20 mouse cellular contexts compared by ENCODE assay signal in the genomic region with DNA sequence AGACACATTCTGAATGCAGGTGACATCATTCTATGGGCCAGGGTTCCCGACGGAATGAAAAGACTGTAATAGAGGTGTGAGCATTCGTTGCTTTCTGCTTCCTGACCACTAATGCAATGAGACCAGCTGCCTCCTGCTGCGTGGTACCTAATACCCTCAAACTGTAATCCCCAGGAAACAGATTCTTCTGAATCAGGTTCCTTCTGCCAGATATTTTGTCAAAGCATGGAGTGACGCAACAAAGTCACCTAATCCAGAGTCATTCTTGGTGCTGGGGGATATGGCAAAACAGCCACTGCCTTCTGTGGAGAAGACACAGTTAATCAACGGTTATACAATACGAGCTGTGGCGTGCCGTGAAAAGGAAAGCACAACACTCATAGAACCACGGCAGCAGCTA. TPM values are rescaled to one million over a fixed set of nuclear protein-coding genes. Genes with fewer than 3 reads are reported as not detected.
"Had no signal": no experiment of that assay in that cellular context is flagged by ENCODE, and none has a peak within 500 bp of the region (broad histone marks: within the 10 kb centered on the region; RNA-seq: fewer than 3 reads in every experiment).

No protein-coding gene starts in this region.

- H3K9ac ChIP-seq: kidney, embryonic 15.5 days; midbrain, embryonic 12.5 days had no signal

- H3K27me3 ChIP-seq: kidney, embryonic 15.5 days had no signal

- H3K9me3 ChIP-seq: kidney, embryonic 15.5 days; limb, embryonic 10.5 days; midbrain, embryonic 12.5 days had no signal

- H3K27ac ChIP-seq: kidney, embryonic 15.5 days; left cerebral cortex, adult 2 months; limb, embryonic 10.5 days; midbrain, embryonic 12.5 days had no signal

- DNase-seq: kidney, adult 2 months; kidney, postnatal 14 days; lung, adult 2 months; lung, postnatal 10 days; lung, postnatal 4 days; right cerebral cortex, postnatal 4 days; spleen, adult 18-20 months; thymus, adult 18-20 months; thymus, postnatal 14 days had no signal

- H3K4me2 ChIP-seq: kidney, embryonic 15.5 days; midbrain, embryonic 12.5 days had no signal

- H3K4me3 ChIP-seq: kidney, embryonic 15.5 days; left cerebral cortex, adult 2 months; limb, embryonic 10.5 days; midbrain, embryonic 12.5 days had no signal

- ATAC-seq: intestine, embryonic 16.5 days; midbrain, embryonic 16.5 days had no signal

- H3K36me3 ChIP-seq: kidney, embryonic 15.5 days; limb, embryonic 10.5 days; midbrain, embryonic 12.5 days had no signal

RNA-seq across cellular contexts. Expression of gene Lyg2, which starts 47.7 kb away (rescaled TPM):
- total RNA-seq: left cerebral cortex, adult 2 months; megakaryocyte-erythroid progenitor cell, adult 5-6 weeks had no signal
- polyA plus RNA-seq: intestine, embryonic 16.5 days; kidney, adult 2 months; kidney, embryonic 15.5 days; large intestine, adult 2 months; limb, embryonic 14.5 days; lung, adult 2 months; midbrain, embryonic 12.5 days; midbrain, embryonic 16.5 days; neural tube, embryonic 14.5 days; stomach, embryonic 14.5 days had no signal
